Mouse (Mus musculus): Measurements from ENCODE around the gene Map3k9.

- TF ChIP-seq FLI1 (IDR thresholded peaks at IDR 0.05; ENCODE audit: low read length) (no peak), GATA1 (IDR thresholded peaks at IDR 0.05; ENCODE audit: borderline replicate concordance, low read length) (no peak)
These were observed 91.4 kb downstream of the Map3k9 start for GRCm38 (mm10) chr12:81689505-81690056.
